Mouse (Mus musculus): Measurements from ENCODE around the gene Nbeal2. TPM values are rescaled to one million over a fixed set of nuclear protein-coding genes. Genes with fewer than 3 reads are reported as not detected.

The Nbeal2 gene
- polyA plus RNA-seq, 3 experiments from 2014 or later, result 20.0 to 42.0 (median 21.1) TPM

Other genes with a start within 250 kb of the Nbeal2 start
- gene Ptpn23, start 245.9 kb downstream of the Nbeal2 start, polyA plus RNA-seq (2017; shearing (Covaris generic)), result 1 to 10 TPM; 4.4 to 5.9 (median 4.7) TPM
- 1 to 10 TPM in 1 of 3 experiments, not detected in 2; 5.1 TPM for gene Ngp, start 234.4 kb downstream of the Nbeal2 start, polyA plus RNA-seq (2017; shearing (Covaris generic))
- gene Klhl18, start 177.5 kb downstream of the Nbeal2 start, polyA plus RNA-seq (2017; shearing (Covaris generic)), result 10 to 100 TPM; 10.7 to 16.2 (median 12.3) TPM
- gene Kif9, start 177.2 kb downstream of the Nbeal2 start, polyA plus RNA-seq (2017; shearing (Covaris generic)), result under 1 TPM; 0.53 to 0.95 (median 0.75) TPM
- gene Setd2, start 121.6 kb downstream of the Nbeal2 start, polyA plus RNA-seq (2017; shearing (Covaris generic)), result 10 to 100 TPM; 33.9 to 60.5 (median 44.9) TPM
- 1 to 10 TPM; 2.4 to 6.2 (median 3.8) TPM for gene Nradd, start 29.7 kb downstream of the Nbeal2 start, polyA plus RNA-seq (2017; shearing (Covaris generic))
- gene Ccdc12, start 2.3 kb upstream of the Nbeal2 start, polyA plus RNA-seq (2017; shearing (Covaris generic)), result 100 to 1,000 TPM; 222 to 259 (median 234) TPM
- not detected for gene Myl3, start 87.7 kb upstream of the Nbeal2 start, polyA plus RNA-seq (2017; shearing (Covaris generic))
- gene Pth1r, start 93.0 kb upstream of the Nbeal2 start, polyA plus RNA-seq (2017; shearing (Covaris generic)), result not detected
- not detected for gene Prss42, start 144.0 kb upstream of the Nbeal2 start, polyA plus RNA-seq (2017; shearing (Covaris generic))
- not detected for gene Prss44, start 159.8 kb upstream of the Nbeal2 start, polyA plus RNA-seq (2017; shearing (Covaris generic))
- not detected for gene Prss43, start 172.5 kb upstream of the Nbeal2 start, polyA plus RNA-seq (2017; shearing (Covaris generic))
- not detected for gene Prss45, start 180.4 kb upstream of the Nbeal2 start, polyA plus RNA-seq (2017; shearing (Covaris generic))
- not detected for gene Prss46, start 190.3 kb upstream of the Nbeal2 start, polyA plus RNA-seq (2017; shearing (Covaris generic))
- not detected for gene Prss50, start 203.8 kb upstream of the Nbeal2 start, polyA plus RNA-seq (2017; shearing (Covaris generic))
- 10 to 100 TPM in 2 of 3 experiments, 1 to 10 TPM in 1; 2.5 to 16.8 (median 15.8) TPM for gene Als2cl, start 225.7 kb upstream of the Nbeal2 start, polyA plus RNA-seq (2017; shearing (Covaris generic))
- gene Tmie, start 226.0 kb upstream of the Nbeal2 start, polyA plus RNA-seq (2017; shearing (Covaris generic)), result 1 to 10 TPM in 2 of 3 experiments, under 1 TPM in 1; 0.73 to 4.1 (median 2.9) TPM

All from inflammation-experienced regulatory T-cells, adult 6 months (primary cell).